Mouse (Mus musculus) bone marrow, adult 2 months (tissue): ENCODE measurements around the gene Defb25.
A peak's percentile ranks its signal among the peaks of the same experiment; 100 is the strongest.

Source experiments
- CTCF ChIP-seq: fragments of 200-500 bp; IDR thresholded peaks from 2 replicates; pipeline ENCODE4 v1.5.1; 2011; ENCODE audit warnings: low read length, control low read depth; ENCODE audit not compliant: control insufficient read depth, insufficient read depth
- POLR2A ChIP-seq: fragments of 200-500 bp; IDR thresholded peaks from 2 replicates; pipeline ENCODE4 v1.6.1; 2011; ENCODE audit warnings: low read depth, mild to moderate bottlenecking, control low read depth, low read length, borderline replicate concordance; ENCODE audit not compliant: control insufficient read depth

GRCm38 (mm10) chr2:152615563-152615962 lies 7.3 kb downstream of the Defb25 start:
- TF ChIP-seq CTCF, result peak; percentile 58
- TF ChIP-seq POLR2A, result no peak
